Mouse (Mus musculus) kidney, postnatal 0 days (tissue): ENCODE results near the gene Tmem38a. TPM values are rescaled to one million over a fixed set of nuclear protein-coding genes. Genes with fewer than 3 reads are reported as not detected.

Source experiments
- ATAC-seq: fragments of 200-750 bp; cut with Nextera tagmentation; replicated peaks from 2 replicates; pipeline ENCODE4 v1.8.0; 2017; ENCODE audit warnings: low read depth, moderate number of reproducible peaks, moderate TSS enrichment, moderate library complexity; ENCODE audit not compliant: low FRiP score
- DNase-seq: peaks from one replicate; pipeline ENCODE4 v3.0.0-alpha.2; 2016; ENCODE audit warnings: low spot score
- H3K27ac ChIP-seq: fragments of 300-500 bp; sonication (generic); 2 replicates; pipeline ENCODE4 v1.5.1; 2014; ENCODE audit warnings: mild to moderate bottlenecking
- H3K27me3 ChIP-seq: fragments of 300-500 bp; sonication (generic); 2 replicates; pipeline ENCODE4 v1.6.1; 2014; ENCODE audit warnings: low read length, mixed read lengths; ENCODE audit not compliant: insufficient read depth
- H3K36me3 ChIP-seq: fragments of 300-500 bp; sonication (generic); 2 replicates; pipeline ENCODE4 v1.6.1; 2014; ENCODE audit warnings: low read length, mixed read lengths; ENCODE audit not compliant: insufficient read depth
- H3K4me1 ChIP-seq: fragments of 300-500 bp; sonication (generic); replicated peaks from 2 replicates; pipeline ENCODE4 v1.6.1; 2014; ENCODE audit warnings: antibody characterized with exemption, low read length, mixed read lengths; ENCODE audit not compliant: insufficient read depth
- H3K4me2 ChIP-seq: fragments of 300-500 bp; sonication (generic); 2 replicates; pipeline ENCODE4 v1.6.1; 2014; ENCODE audit warnings: mild to moderate bottlenecking, low read length, moderate library complexity, mixed read lengths
- H3K4me3 ChIP-seq: fragments of 300-500 bp; sonication (generic); replicated peaks from 2 replicates; pipeline ENCODE4 v1.5.1; 2014; ENCODE audit warnings: low read depth, low read length
- H3K9ac ChIP-seq: fragments of 300-500 bp; sonication (generic); 2 replicates; pipeline ENCODE4 v1.6.1; 2014; ENCODE audit warnings: low read depth, low read length
- H3K9me3 ChIP-seq: fragments of 300-500 bp; sonication (generic); replicated peaks from 2 replicates; pipeline ENCODE4 v1.6.1; 2016; ENCODE audit warnings: low read length, inconsistent platforms, mixed read lengths
- CTCF ChIP-seq: IDR thresholded peaks from 2 replicates; pipeline ENCODE4 v1.5.1; 2016; ENCODE audit warnings: antibody characterized with exemption, low read depth, mild to moderate bottlenecking, moderate library complexity
- WGBS: fragments of 180-500 bp; shearing (Covaris S2); extraction: QIAGEN DNeasy Blood & Tissue Kit; methylation state at CpG from one replicate; pipeline ENCODE4 v1.1.7; 2014; 5-methylcytosine and 5-hydroxymethylcytosine counted together
- polyA plus RNA-seq: library from polyadenylated mRNA; unstranded; fragments of >200 nt; fragmentation: Nextera tagmentation; extraction: Ambion mirVana; gene quantifications from 2 replicates; pipeline ENCODE4 v1.2.1, GENCODE M21; 2015

Gene Tmem38a
- polyA plus RNA-seq, 1 experiment from 2014 or later, result 19.3 TPM

GRCm38 (mm10) chr8:72577941-72578340 is 6.1 kb downstream of the Tmem38a start:
- 60% methylated on average over 1 of the region's 1 CpGs for WGBS
- Histone ChIP-seq H3K9me3 (no peaks in the 10 kb centered on the region), H3K4me1 (0 out of 2 replicates have a peak, but pooled peaks cover 1% of the 10 kb centered on the region), H3K27ac (no peak overlapping the region), H3K27me3 (no peaks in the 10 kb centered on the region), H3K4me2 (no peak overlapping the region), H3K9ac (no peak overlapping the region), H3K4me3 (no peak overlapping the region), H3K36me3 (0 out of 2 replicates have a peak, but pooled peaks cover 3% of the 10 kb centered on the region)
- ATAC-seq, result no peak
- no peak for DNase-seq
- TF ChIP-seq CTCF, result no peak

GRCm38 (mm10) chr8:72579374-72579773 is 7.5 kb downstream of the Tmem38a start:
- H3K4me2 ChIP-seq, result no peak overlapping the region
- 76% methylated on average over 9 of the region's 9 CpGs for WGBS
- H3K4me1 ChIP-seq, result no peaks in the 10 kb centered on the region
- no peak overlapping the region for H3K4me3 ChIP-seq
- no peaks in the 10 kb centered on the region for H3K9me3 ChIP-seq
- ATAC-seq, result no peak
- H3K27me3 ChIP-seq, result no peaks in the 10 kb centered on the region
- no peak for DNase-seq
- 0 out of 2 replicates have a peak, but pooled peaks cover 3% of the 10 kb centered on the region for H3K36me3 ChIP-seq
- H3K27ac ChIP-seq, result no peak overlapping the region
- TF ChIP-seq CTCF, result peak; percentile 16; the same call in 1 of the 2 replicates
- no peak overlapping the region for H3K9ac ChIP-seq

GRCm38 (mm10) chr8:72583056-72583771 is 11.4 kb downstream of the Tmem38a start:
- no peak for DNase-seq
- 85% methylated on average over 7 of the region's 7 CpGs for WGBS

GRCm38 (mm10) chr8:72584390-72584789 is 12.5 kb downstream of the Tmem38a start:
- H3K9ac ChIP-seq, result no peak overlapping the region
- TF ChIP-seq CTCF, result no peak
- no peak overlapping the region for H3K27ac ChIP-seq
- no peaks in the 10 kb centered on the region for H3K9me3 ChIP-seq
- 62% methylated on average over 6 of the region's 6 CpGs for WGBS
- H3K4me1 ChIP-seq, result no peaks in the 10 kb centered on the region
- ATAC-seq (no peak), DNase-seq (no peak)
- H3K36me3 ChIP-seq, result 0 out of 2 replicates have a peak, but pooled peaks cover 3% of the 10 kb centered on the region
- no peaks in the 10 kb centered on the region for H3K27me3 ChIP-seq
- H3K4me2 ChIP-seq, result no peak overlapping the region
- no peak overlapping the region for H3K4me3 ChIP-seq

More at GRCm38 (mm10) chr8:72583056-72583771, 11.4 kb downstream of the Tmem38a start:
- H3K27ac ChIP-seq, result no peak overlapping the region
- H3K27me3 ChIP-seq, result no peaks in the 10 kb centered on the region
- no peak for ATAC-seq
- no peak overlapping the region for H3K9ac ChIP-seq
- H3K4me2 ChIP-seq, result no peak overlapping the region
- TF ChIP-seq CTCF, result no peak
- 0 out of 2 replicates have a peak, but pooled peaks cover 3% of the 10 kb centered on the region for H3K36me3 ChIP-seq
- H3K4me1 ChIP-seq, result no peaks in the 10 kb centered on the region
- no peak overlapping the region for H3K4me3 ChIP-seq
- H3K9me3 ChIP-seq, result no peaks in the 10 kb centered on the region

GRCm38 (mm10) chr8:72587806-72588205 is 16.0 kb downstream of the Tmem38a start:
- H3K36me3 ChIP-seq, result no peaks in the 10 kb centered on the region
- 63% methylated on average over 6 of the region's 6 CpGs for WGBS
- DNase-seq (no peak), ATAC-seq (no peak)
- no peak overlapping the region for H3K27ac ChIP-seq
- H3K4me3 ChIP-seq, result no peak overlapping the region
- TF ChIP-seq CTCF, result no peak
- H3K4me1 ChIP-seq, result no peaks in the 10 kb centered on the region
- H3K9me3 ChIP-seq, result no peaks in the 10 kb centered on the region
- H3K4me2 ChIP-seq, result no peak overlapping the region
- no peak overlapping the region for H3K9ac ChIP-seq
- no peaks in the 10 kb centered on the region for H3K27me3 ChIP-seq

- H3K27me3 ChIP-seq, result no peaks in the 10 kb centered on the region
- H3K4me3 ChIP-seq, result no peak overlapping the region
- ATAC-seq (no peak), DNase-seq (no peak)
- H3K4me2 ChIP-seq, result no peak overlapping the region
- no peak for TF ChIP-seq CTCF
- H3K9me3 ChIP-seq, result no peaks in the 10 kb centered on the region
- no peaks in the 10 kb centered on the region for H3K4me1 ChIP-seq
- WGBS, result 79% methylated on average over 10 of the region's 10 CpGs
- no peak overlapping the region for H3K9ac ChIP-seq
- H3K27ac ChIP-seq, result no peak overlapping the region
- H3K36me3 ChIP-seq, result no peaks in the 10 kb centered on the region
These were observed 17.0 kb downstream of the Tmem38a start for GRCm38 (mm10) chr8:72588865-72589264.

GRCm38 (mm10) chr8:72589286-72589685 is 17.4 kb downstream of the Tmem38a start:
- Histone ChIP-seq H3K9me3 (no peaks in the 10 kb centered on the region), H3K27ac (no peak overlapping the region), H3K9ac (no peak overlapping the region), H3K4me1 (no peaks in the 10 kb centered on the region), H3K27me3 (no peaks in the 10 kb centered on the region), H3K36me3 (no peaks in the 10 kb centered on the region), H3K4me2 (no peak overlapping the region), H3K4me3 (no peak overlapping the region)
- WGBS, result 63% methylated on average over 7 of the region's 7 CpGs
- TF ChIP-seq CTCF, result no peak
- no peak for DNase-seq
- ATAC-seq, result no peak
